Mouse (Mus musculus): Measurements from ENCODE around the gene Adcy7.
A peak's percentile ranks its signal among the peaks of the same experiment; 100 is the strongest.

The Adcy7 gene

DNA sequence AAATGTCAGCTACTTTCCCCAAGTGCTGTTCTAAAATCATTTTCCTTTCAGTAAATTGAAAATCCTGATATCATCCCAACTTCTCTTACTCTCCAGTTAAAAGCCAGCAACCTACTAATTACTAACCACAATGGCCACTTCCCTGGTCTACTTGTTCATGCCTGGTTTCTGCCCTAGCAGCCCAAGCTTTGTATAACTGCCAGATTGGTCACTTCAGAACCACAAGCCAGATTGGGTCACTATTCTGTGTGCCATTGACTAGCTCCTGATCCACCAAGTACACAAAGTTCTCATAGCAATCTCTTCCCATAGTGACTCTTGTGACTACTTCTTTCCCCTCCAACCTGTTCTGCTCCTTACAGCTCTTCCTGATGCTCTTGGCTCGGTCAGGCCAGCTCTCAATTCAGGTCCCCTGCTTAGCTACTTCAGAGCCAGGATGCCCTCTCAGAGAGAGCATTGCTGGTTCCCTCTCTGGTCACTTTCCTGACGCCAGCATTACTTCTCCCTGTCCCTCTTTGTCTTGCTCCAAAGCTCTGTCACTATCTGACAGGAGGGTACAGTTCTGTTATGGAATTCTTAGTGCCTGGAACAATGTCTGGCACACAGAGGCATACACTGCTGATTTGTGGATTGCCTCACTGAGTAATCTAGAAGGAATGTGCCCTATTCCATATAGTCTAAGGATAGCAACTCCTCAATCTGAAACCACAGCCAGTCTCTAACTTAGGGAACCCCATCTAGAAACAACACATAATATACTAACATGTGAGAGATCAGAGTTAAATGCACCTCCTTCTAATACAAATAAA lies 67.9 kb downstream of the Adcy7 start:
- no peak for DNase-seq

DNA sequence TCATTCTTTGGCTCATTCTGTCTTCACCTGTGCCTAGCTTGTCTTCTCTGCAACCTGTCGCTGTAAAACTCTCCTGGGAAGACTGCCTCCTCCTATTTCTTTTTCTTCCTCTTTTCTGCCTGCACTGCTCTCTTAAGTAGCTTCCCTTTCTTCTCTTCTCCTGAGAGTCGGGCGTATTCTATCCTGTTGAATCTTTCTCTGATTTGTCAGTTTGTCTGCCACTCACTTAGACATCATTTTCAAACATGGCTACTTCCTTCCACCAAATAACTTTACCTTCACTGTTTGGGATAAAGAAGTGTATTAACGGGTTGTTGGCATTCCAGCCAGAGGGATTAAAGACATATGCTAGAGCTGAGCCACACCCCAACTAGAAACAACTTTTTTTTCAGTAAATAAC lies 69.8 kb downstream of the Adcy7 start:
- no peak for DNase-seq

- no peak for DNase-seq
Observed at GRCm38 (mm10) chr8:88349046-88349445, 76.8 kb downstream of the Adcy7 start.

DNA sequence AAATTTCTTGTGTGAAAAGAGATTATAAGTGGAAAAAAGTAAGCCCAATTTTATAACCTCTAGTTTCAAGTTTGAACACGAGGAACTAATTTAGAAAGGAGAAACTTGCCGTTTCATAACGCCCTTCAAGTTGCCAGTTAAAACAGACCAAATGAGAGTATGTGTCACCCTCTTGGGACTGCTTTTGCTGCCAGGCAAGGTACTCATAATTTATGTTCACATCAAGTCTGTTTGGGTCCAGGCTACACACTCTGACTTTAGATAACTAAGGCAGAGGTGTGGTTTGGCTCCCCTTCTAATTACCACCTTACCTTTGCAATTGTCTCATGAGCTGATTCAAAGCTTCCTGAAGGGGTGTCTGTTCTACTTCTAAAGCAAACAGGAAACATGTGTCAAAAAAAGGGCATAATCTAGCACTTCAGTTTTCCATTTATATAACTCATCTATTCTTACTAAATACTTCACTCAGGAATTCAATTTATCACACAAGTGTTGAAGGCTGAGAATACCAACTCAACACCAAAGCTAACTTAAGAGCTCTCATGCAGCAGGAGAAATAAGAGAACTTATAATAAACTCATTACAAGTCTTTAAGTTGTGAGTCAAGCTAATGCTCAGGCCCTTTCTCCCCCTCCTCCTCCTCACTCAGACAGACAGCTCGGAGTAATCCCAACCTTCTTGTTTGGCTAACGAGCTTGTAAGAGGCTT lies 85.2 kb downstream of the Adcy7 start:
- no peak for DNase-seq

DNA sequence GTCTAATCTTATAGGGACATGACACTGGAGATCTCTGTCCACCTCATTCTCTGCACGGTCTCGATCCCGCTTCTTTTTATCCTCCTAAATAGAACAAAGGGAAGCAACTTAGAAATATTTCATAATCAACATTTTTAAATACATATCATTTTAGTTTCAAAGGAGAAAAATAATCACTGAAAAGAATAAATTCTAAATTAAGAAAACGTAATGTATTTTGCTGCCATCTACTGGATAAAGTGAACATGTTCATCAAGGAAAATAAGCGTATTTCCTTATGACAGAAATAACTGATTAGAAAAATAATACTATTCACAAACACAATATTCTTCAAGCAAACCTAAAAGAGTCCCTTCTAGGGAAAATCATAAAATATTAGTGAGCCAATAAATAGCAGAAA lies 85.7 kb downstream of the Adcy7 start:
- no peak for DNase-seq

DNA sequence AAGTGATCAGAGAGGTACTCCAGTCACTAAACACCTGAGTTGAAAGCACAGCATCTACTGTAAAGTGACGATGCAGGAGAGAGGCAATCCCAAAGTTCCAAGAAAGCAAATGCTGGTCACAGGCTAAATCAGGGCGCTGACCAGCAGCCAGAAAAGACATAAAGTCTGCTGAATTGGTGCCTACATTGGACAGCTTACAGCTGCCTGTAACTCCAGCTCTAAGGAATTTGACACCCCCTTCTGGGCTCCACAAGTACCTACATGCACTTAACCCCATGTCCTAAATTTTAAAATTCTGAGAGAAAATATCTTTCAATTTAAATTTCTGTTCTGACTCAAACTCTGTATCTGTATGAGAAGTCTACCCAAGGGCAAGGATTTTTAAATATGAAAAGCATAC lies 87.8 kb downstream of the Adcy7 start:
- no peak for DNase-seq

GRCm38 (mm10) chr8:88361044-88361707 lies 89.0 kb downstream of the Adcy7 start:
- DNase-seq: peak; percentile 34

DNA sequence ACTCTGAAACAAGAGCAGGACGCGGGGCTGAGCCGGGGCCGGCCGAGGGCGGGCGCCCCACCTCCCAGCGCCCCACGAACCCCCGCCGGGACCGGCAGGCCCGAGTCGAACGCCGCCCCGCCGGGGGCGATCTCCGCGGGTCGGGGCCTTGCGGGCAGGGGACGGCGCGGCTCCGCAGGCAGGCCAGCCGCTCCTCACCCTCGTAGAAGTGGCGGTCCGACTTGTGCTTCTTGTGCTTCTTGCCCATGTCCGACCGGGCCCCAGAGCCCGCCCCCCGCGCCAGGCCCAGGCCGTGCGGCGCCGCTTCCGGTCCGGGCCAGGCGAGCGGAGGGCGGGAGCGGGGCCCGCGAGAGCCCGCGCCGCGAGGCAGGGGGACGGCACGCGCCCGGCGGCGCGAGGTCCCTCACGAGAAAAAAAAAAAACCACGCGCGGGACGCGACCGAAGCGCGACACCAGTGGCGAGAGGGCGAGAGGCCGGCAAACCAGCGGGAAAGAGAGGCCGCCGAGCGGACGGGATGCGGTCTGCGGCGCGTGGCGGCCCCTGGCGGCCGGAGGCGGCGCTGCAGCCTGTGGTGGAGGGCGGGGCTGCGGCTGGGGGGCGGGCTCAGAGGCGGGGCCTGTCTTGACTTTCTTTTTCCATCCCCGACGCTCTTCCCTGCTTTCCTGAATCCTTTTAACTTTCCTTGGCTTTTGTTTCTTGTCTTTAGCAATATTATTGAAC lies 89.7 kb downstream of the Adcy7 start, which contains the start of gene Brd7:
Gene Brd7 (minus strand): TSS at position 487 of the 721 bp plus-strand sequence.
- DNase-seq: peak; percentile 79

DNA sequence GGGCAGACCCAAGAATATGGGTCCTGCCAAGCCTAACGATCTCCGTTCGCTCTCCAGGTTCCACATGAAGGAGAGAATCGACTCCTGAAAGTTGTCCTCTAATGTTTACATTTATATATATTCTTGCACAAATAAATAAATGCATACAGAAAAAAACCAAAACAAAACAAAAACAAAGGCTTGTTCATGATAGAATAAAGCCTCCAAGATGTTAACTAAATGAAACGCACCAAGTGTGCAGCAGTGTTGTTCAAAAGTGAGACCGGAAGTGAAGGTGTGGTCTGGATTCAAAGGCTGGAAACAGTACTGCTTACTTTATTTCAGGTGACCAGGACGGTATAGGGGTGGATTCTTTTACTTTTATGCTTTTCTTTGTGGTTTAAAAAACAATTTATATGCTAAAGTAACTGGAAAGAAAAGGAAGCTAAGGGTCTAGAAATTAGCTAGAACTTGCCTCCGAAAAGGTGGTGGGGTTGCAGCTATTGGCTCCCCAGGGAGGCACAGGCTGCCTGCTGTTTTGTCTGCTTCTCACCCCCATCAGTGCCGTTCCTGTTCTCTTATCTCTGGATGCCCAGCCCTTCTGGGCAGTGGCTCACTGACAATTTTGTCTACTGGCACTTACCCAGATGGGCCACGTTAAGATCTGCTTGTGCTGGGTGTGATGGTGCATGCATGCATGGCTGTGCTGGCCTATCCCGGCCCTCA lies 90.4 kb downstream of the Adcy7 start:
- DNase-seq: peak; percentile 35

DNA sequence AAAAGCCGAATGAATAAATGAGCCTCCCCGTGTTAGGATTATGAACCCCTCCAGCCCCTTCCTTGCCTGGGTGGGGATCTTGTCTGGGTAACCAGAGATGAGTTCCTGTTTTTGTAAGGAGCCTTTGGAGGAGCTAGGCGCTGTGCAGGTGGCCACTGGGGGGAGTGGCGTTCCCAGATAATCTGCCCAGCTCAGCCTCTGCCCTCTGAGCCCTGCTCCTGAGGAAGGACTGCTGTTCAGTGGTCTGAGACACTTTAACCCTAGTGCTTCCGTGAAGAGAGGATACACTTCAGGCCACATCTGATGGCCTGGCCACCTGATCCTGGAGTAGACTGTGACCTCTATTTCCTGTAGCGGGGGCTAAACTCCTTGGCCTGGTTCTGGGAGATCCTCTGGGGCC lies 97.0 kb downstream of the Adcy7 start:
- DNase-seq: peak; percentile 59

DNA sequence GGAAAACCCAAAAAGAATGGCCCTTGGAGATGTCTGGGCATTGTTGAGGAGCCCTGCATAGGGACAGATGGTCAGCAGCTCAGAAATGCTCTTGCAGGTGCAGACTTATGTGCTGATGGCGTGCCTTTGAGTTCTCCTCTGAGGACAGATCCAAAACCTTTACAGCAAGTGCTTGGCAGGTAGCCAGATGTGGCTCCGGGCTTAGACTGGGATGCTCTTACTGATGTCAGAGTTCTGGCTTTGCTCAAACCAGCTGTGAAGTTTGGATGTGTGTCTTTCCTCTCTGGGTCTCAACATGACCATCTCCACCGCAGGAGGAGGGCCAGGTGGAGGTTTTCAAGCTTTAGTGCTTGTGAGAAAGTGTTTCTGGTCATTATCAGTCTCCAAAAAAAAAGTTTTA lies 97.6 kb downstream of the Adcy7 start:
- no peak for DNase-seq

DNA sequence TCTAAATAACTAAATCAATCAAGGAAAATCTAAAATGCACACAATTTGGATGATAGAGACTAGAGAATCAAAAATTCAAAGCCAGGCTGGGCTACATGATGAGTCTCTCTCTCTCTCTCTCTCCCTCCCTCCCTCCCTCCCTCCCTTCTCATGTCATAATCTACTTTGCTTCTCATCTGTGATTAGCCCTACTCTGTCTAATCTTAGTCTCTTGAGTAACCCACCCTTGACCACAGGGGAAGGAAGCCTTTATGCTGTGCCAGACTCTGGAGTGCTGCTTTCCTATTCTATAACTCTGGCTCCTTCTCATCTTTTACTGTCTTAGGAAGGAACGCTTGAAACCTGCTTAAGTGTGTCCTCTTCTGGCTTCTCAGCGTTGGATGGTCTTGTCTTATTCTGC lies 99.3 kb downstream of the Adcy7 start:
- no peak for DNase-seq

DNA sequence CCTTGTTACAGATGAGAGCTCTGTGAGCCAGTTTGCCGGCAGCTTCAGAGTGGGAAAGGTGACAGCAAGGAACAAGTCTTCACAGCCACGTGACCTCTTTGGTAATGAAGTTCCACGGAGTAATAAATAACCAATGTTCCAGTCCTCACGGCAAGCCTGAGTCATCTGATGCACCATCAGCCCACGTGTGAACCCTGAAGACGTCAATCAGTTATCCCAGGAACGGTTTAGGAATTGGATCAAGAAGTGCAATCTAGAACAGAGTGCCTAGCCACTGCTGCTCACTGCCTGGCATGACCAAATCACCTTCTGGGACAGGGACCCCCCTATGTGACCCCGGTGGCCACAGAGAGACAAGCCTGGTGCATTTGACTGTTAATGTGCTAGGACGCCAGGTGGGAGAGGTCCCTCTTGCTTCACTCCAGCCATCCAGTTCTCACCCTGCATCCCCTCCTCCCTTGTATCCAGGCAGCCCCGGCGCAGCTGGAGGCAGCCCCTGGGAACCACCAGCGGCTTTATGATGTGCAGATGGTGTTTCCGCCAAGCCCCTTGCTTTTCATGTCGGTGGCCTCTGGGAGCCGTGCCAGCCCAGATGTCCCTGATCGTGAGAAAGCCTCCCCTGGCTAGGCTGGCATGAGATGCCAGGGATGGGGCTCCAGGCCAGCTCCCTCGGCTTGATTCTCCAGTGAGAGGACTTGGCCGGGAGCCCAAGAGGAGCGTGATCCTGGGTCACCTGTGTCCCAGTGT lies 104.8 kb downstream of the Adcy7 start:
- peak; percentile 59 for DNase-seq
